Mouse (Mus musculus) heart, postnatal 0 days (tissue): ENCODE measurements at regions not wholly inside any gene's neighbourhood (a gene's known extent, or its start where the extent isn't known, plus 50 kb on each side); places are given as distances from the start of the nearest gene placed in this dataset.

Source experiments
- CTCF ChIP-seq: IDR thresholded peaks from 2 replicates; pipeline ENCODE4 v1.5.1; 2016; ENCODE audit warnings: antibody characterized with exemption, control low read depth, low read depth
- EP300 ChIP-seq: IDR thresholded peaks from 2 replicates; pipeline ENCODE4 v1.6.1; 2016; ENCODE audit warnings: antibody characterized with exemption, low read depth

DNA sequence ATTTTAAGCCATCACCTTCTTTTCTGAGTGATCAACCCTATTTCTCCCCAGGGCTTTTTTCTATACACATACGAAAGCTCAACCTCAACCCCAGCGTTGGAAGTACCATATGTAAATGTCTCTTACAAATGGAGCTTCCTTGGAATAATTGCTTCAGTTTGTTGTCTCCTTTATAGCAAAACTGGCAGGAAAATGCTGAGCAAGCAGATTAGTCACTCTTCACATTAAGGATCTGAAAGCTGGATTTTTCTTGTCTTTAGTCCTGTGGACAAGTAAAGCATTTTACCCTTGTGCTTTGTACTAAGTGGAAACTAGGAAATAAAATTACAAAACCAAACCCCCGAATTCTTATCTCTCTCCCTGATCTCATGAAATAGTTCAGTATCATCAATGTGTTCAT lies 145.8 kb downstream of the Etaa1 start:
- no peak for TF ChIP-seq CTCF
- no peak for TF ChIP-seq EP300
